Mouse (Mus musculus): ENCODE results near the gene BC052040.

Gene BC052040

GRCm38 (mm10) chr2:115693841-115694240 is 112.3 kb downstream of the BC052040 start:
- no peak for DNase-seq (ENCODE audit: extremely low read depth, insufficient read length, low spot score)

- DNase-seq (ENCODE audit: extremely low read depth, insufficient read length, low spot score): no peak
These were observed 112.9 kb downstream of the BC052040 start for GRCm38 (mm10) chr2:115694386-115694785.

GRCm38 (mm10) chr2:115699032-115699431 is 117.5 kb downstream of the BC052040 start:
- no peak for DNase-seq (ENCODE audit: extremely low read depth, insufficient read length, low spot score)

- DNase-seq (ENCODE audit: extremely low read depth, insufficient read length, low spot score): no peak
These were observed 121.1 kb downstream of the BC052040 start for GRCm38 (mm10) chr2:115702610-115703009.

GRCm38 (mm10) chr2:115717535-115717934 is 136.0 kb downstream of the BC052040 start:
- DNase-seq (ENCODE audit: extremely low read depth, insufficient read length, low spot score): no peak

GRCm38 (mm10) chr2:115717980-115718379 is 136.5 kb downstream of the BC052040 start:
- no peak for DNase-seq (ENCODE audit: extremely low read depth, insufficient read length, low spot score)

GRCm38 (mm10) chr2:115723452-115723851 is 141.9 kb downstream of the BC052040 start:
- DNase-seq (ENCODE audit: extremely low read depth, insufficient read length, low spot score): no peak

GRCm38 (mm10) chr2:115724216-115724615 is 142.7 kb downstream of the BC052040 start:
- DNase-seq (ENCODE audit: extremely low read depth, insufficient read length, low spot score): no peak

GRCm38 (mm10) chr2:115724726-115725125 is 143.2 kb downstream of the BC052040 start:
- no peak for DNase-seq (ENCODE audit: extremely low read depth, insufficient read length, low spot score)

- no peak for DNase-seq (ENCODE audit: extremely low read depth, insufficient read length, low spot score)
These were observed 144.0 kb downstream of the BC052040 start for GRCm38 (mm10) chr2:115725503-115725902.

- DNase-seq (ENCODE audit: extremely low read depth, insufficient read length, low spot score): no peak
These were observed 144.4 kb downstream of the BC052040 start for GRCm38 (mm10) chr2:115725926-115726325.

- no peak for DNase-seq (ENCODE audit: extremely low read depth, insufficient read length, low spot score)
These were observed 145.3 kb downstream of the BC052040 start for GRCm38 (mm10) chr2:115726806-115727205.

- no peak for DNase-seq (ENCODE audit: extremely low read depth, insufficient read length, low spot score)
These were observed 147.1 kb downstream of the BC052040 start for GRCm38 (mm10) chr2:115728627-115729026.

- no peak for DNase-seq (ENCODE audit: extremely low read depth, insufficient read length, low spot score)
These were observed 149.0 kb downstream of the BC052040 start for GRCm38 (mm10) chr2:115730502-115730901.

GRCm38 (mm10) chr2:115731171-115731570 is 149.7 kb downstream of the BC052040 start:
- DNase-seq (ENCODE audit: extremely low read depth, insufficient read length, low spot score): no peak

GRCm38 (mm10) chr2:115732572-115732971 is 151.1 kb downstream of the BC052040 start:
- no peak for DNase-seq (ENCODE audit: extremely low read depth, insufficient read length, low spot score)

GRCm38 (mm10) chr2:115733017-115733692 is 151.6 kb downstream of the BC052040 start:
- DNase-seq (ENCODE audit: extremely low read depth, insufficient read length, low spot score): no peak

- no peak for DNase-seq (ENCODE audit: extremely low read depth, insufficient read length, low spot score)
These were observed 153.3 kb downstream of the BC052040 start for GRCm38 (mm10) chr2:115734850-115735249.

GRCm38 (mm10) chr2:115736416-115736815 is 154.9 kb downstream of the BC052040 start:
- DNase-seq (ENCODE audit: extremely low read depth, insufficient read length, low spot score): no peak

- DNase-seq (ENCODE audit: extremely low read depth, insufficient read length, low spot score): no peak
These were observed 156.4 kb downstream of the BC052040 start for GRCm38 (mm10) chr2:115737966-115738365.

GRCm38 (mm10) chr2:115742061-115742460 is 160.5 kb downstream of the BC052040 start:
- DNase-seq (ENCODE audit: extremely low read depth, insufficient read length, low spot score): no peak

- no peak for DNase-seq (ENCODE audit: extremely low read depth, insufficient read length, low spot score)
These were observed 166.1 kb downstream of the BC052040 start for GRCm38 (mm10) chr2:115747639-115748038.

GRCm38 (mm10) chr2:115751177-115751576 is 169.7 kb downstream of the BC052040 start:
- no peak for DNase-seq (ENCODE audit: extremely low read depth, insufficient read length, low spot score)
